20 mouse cellular contexts compared by ENCODE assay signal in the genomic region with DNA sequence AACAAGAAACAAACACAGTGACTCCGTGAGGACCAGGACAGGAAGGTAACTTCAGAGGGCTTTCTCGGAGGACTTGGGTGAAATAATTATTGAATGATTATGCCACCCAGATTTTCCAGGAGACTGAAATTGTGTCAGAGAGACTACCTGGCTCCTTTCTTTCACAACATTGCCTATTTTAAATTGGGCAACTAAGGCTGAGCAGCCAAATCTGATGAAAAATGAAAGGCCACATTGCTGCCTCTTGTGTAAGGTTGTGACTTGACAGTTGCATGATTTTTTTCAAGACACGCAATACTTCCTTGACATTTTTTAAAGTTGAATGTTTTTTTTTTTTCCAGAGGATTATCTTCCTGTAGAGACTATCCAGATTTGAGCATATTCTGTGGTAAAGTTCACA.
A peak's percentile ranks its signal among the peaks of the same experiment; 100 is the strongest.
DNase-seq lines count a peak whose midpoint lies in the region; ATAC-seq lines count a peak whose summit lies in the region.
"Had no signal": no experiment of that assay in that cellular context is flagged by ENCODE, and none has a peak within 500 bp of the region (broad histone marks: within the 10 kb centered on the region; RNA-seq: fewer than 3 reads in every experiment).

No protein-coding gene starts in this region.

- 85% methylated on average over 3 of the region's 3 CpGs for WGBS in neural tube, embryonic 15.5 days

- no peaks in the 10 kb centered on the region for H3K4me1 ChIP-seq in neural tube, embryonic 15.5 days
- H3K4me1 ChIP-seq: embryonic facial prominence, embryonic 10.5 days; embryonic facial prominence, embryonic 12.5 days; forebrain, embryonic 10.5 days; forebrain, embryonic 12.5 days had no signal

- H3K27me3 ChIP-seq in neural tube, embryonic 15.5 days (replicated peaks) = no peaks in the 10 kb centered on the region
- H3K27me3 ChIP-seq: embryonic facial prominence, embryonic 12.5 days; forebrain, embryonic 12.5 days had no signal

- no peak for ATAC-seq in neural tube, embryonic 15.5 days (ENCODE audit: low FRiP score)
- ATAC-seq: activated CD4-positive, CD25-positive, alpha-beta regulatory T cell, adult 4 months; forebrain, embryonic 14.5 days; forebrain, embryonic 16.5 days; Patski had no signal

- H3K4me3 ChIP-seq in neural tube, embryonic 15.5 days (replicated peaks) = no peak overlapping the region
- H3K4me3 ChIP-seq: embryonic facial prominence, embryonic 10.5 days; embryonic facial prominence, embryonic 12.5 days; forebrain, embryonic 10.5 days; forebrain, embryonic 12.5 days had no signal

- DNase-seq in heart, adult 11 months = peak; percentile 49
- DNase-seq in heart, adult 8-10 months (ENCODE audit: low spot score) = no peak
- peak; percentile 85 for DNase-seq in fat pad, adult 2 months (ENCODE audit: extremely low read depth, low read depth, low spot score)
- DNase-seq in gonadal fat pad, adult 2 months (ENCODE audit: low read depth) = peak; percentile 80
- DNase-seq: adrenal gland, postnatal 10 days; adrenal gland, postnatal 36 days; cerebellum, adult 11-12 months; cerebellum, adult 2 months; cerebellum, adult 9-10 months; cerebellum, postnatal 10 days; cerebellum, postnatal 25 days had no signal

- H3K27ac ChIP-seq in neural tube, embryonic 15.5 days (replicated peaks) = no peak overlapping the region
- H3K27ac ChIP-seq: embryonic facial prominence, embryonic 10.5 days; embryonic facial prominence, embryonic 12.5 days; forebrain, embryonic 10.5 days; forebrain, embryonic 12.5 days had no signal

- no peaks in the 10 kb centered on the region for H3K36me3 ChIP-seq in neural tube, embryonic 15.5 days
- H3K36me3 ChIP-seq: embryonic facial prominence, embryonic 10.5 days; embryonic facial prominence, embryonic 12.5 days; forebrain, embryonic 10.5 days; forebrain, embryonic 12.5 days had no signal

- no peaks in the 10 kb centered on the region for H3K9me3 ChIP-seq in neural tube, embryonic 15.5 days (replicated peaks)
- H3K9me3 ChIP-seq: embryonic facial prominence, embryonic 10.5 days; embryonic facial prominence, embryonic 12.5 days; forebrain, embryonic 10.5 days; forebrain, embryonic 12.5 days had no signal

- no peak overlapping the region for H3K4me2 ChIP-seq in neural tube, embryonic 15.5 days
- H3K4me2 ChIP-seq: embryonic facial prominence, embryonic 12.5 days; forebrain, embryonic 12.5 days had no signal

- H3K9ac ChIP-seq in neural tube, embryonic 15.5 days (replicated peaks) = no peak overlapping the region
- H3K9ac ChIP-seq: embryonic facial prominence, embryonic 12.5 days; forebrain, embryonic 12.5 days had no signal
